Mouse (Mus musculus) left cerebral cortex, postnatal 4 days (tissue): ENCODE measurements around the gene Fam69b. TPM values are rescaled to one million over a fixed set of nuclear protein-coding genes. Genes with fewer than 3 reads are reported as not detected.
"Not testable (repeated sequence)": the region's sequence is repeated elsewhere in the genome, so short reads cannot be mapped to it uniquely, and the experiment has no call there.

Experiments used
- DNase-seq: peaks from one replicate; pipeline ENCODE4 v3.0.0-alpha.2; 2022
- intact Hi-C: fragments of 180-260 bp; cut with DNase I; formaldehyde crosslinking; loops from one replicate; pipeline ENCODE4 v1.15.1; 2025
- microRNA-seq: library from miRNA; unstranded; fragments of <30 nt; microRNA quantifications from one replicate; pipeline ENCODE4 v1.2.0, GENCODE M21; 2022
- total RNA-seq, 2 experiments: library from RNA; stranded (reverse); gene quantifications; 2 replicates each; pipeline ENCODE4 v1.2.3; 2021

Fam69b gene
- total RNA-seq, 2 experiments from 2014 or later = 81.8 to 85.1 TPM

DNA sequence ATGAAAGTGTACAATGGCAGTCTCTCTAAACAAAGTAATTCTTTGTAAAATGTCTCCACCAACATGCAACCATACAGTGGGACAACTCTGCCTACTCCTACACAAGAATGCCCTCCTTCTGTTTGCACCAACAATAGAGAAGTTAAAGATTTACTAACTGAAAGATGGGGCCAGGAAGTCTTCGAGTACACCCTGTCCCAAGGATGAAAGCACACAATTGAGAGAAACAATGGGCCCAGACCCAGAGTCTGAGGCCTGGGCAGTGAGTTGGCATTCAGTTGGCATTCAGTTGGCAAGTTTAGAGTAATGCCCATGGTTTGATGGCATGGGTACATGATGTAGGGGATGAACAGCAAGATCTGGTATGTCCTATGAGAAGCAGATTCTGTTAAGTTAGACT is 26.4 kb downstream of the Fam69b start:
- intact Hi-C loops = no loop called here
- no peak for DNase-seq

DNA sequence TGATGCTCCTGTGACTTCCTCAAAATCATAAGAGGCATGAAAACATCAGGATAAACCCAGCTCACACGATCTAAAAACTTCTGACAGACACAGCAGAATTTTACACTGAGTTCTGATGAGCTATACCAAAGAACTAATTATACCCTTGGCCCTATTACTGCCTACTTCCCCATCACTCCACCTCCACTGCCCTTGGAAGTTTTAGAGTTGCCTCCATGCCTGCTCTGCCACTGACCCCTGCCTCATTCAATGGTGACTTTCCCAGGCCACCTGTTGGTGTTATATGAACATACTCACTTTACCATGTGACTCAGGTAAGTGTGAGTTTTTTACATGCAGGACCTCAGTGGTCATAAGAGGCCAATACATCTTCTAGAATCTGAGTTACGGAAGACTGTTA is 29.2 kb downstream of the Fam69b start:
- intact Hi-C loops = no loop called here
- no peak for DNase-seq

DNA sequence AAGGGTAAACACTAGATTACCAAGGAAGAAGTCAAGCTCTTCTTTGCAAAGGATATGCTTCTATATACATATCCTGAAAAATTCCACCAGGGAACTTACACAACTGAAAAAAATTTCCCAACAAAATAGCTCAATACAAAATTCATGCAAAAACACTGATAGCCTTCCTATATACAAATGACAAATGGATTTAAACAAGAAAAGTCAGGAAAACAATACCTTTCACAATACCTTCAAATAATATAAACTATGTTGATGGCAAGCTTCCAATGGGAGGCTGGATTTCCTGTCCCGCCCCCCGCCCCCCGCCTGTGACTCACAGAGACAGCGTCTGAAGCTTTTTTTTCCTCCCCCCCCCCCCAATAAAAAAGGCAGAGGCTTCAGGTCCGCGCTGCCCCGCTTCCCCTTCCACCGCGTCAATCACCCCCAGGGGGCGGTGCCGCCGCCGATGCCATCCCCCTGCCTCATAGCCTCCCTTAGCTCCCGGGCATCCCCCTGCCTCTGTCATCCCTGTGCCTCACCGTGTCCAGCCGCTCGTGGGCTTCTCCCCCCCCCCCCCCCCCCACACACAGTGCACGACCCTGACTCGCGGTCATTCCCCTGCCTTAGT is 33.0 kb downstream of the Fam69b start:
- intact Hi-C loops = no loop called here
- peak; percentile 34 for DNase-seq

DNA sequence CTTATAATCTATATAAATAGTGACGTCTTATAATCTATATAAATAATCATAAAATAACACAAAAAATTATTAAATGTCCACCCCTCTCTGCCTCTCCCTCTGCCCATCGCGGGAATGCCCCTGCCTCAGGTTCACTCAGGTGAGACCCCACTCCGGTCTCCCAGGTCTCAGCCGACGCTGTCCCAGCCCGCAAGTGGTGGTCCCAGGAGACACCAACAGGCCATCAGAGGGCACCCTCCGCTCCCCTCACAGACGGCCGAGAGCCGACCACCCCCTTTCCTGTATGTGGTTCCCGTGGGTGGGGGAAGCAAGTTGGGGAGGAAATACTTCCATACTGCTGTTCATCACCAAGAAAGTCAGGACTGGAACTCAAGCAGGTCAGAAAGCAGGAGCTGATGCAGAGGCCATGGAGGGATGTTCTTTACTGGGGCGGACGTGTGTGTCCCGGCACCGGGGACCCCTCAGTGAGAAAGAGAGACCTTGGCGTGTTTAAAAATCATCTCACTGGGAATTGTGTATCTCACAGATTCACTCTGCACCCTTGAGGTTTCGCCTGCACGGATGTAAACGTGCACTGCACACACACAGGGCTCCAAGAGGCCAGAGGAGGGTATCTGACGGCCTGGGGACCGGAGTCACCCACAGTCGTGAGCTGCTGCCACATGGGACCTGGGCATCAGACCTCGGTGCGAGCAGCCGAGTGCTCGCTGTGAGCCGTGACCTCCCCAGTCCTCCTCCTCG is 33.7 kb downstream of the Fam69b start:
- no peak for DNase-seq
- intact Hi-C loops = no loop called here

DNA sequence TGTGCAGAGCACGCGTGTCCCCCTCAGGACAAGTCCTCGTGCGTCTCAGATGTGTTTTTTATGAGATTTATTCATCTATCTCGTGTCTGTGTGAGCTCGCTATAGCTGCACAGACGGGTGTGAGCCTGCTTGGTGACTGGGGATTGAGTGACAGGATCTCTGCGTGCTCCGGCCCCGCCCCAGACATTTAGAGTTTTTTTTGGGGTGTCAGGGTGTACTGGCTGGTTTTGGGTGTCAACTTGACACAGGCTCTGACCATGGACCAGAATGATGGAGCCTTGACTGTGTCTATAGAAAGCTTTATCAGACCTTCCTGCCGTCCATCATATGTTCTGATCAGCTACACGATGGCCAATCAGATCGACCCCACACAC is 34.2 kb downstream of the Fam69b start:
- intact Hi-C loops = no loop called here
- no peak for DNase-seq

DNA sequence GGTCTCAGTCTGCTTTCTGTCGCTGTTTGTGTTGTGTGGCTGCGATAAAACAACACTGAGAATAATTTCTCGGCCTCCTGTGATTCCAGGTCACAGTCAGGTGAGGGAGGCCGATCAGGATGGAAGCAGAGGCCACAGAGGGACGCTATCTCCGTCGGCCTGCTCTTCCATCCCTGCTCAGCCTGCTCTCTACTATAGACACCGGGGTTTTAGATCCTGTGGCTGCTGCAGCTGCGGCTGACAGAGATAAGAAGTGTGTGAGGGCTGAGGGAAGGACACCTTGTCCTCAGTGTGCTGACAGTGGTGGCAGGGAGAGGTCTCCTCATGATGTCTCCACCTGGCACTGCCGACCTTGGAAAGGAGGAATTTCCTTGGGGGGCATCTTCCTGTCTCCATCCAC is 34.9 kb downstream of the Fam69b start:
- intact Hi-C loops = no loop called here
- DNase-seq = no peak

DNA sequence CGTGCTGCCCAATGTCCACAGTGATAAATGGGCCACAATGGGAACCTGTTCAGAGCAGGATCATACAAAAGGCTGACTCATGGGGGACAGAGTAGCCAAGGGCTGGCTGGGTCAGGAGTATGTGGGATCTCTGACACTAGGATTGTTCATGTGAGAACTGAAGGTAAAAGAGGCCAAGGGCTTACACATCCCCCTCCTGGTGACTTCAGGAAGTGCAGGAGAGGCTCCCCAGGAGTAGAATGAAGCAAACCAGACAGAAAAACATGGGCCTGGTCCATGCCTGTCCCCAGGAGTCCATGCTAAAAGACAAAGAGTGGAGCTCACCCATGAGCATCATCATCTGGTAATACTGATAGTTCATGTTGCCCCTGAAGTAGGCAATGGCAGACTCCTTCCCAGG is 35.3 kb downstream of the Fam69b start:
- intact Hi-C loops = not testable (repeated sequence)
- peak; percentile 46 for DNase-seq

DNA sequence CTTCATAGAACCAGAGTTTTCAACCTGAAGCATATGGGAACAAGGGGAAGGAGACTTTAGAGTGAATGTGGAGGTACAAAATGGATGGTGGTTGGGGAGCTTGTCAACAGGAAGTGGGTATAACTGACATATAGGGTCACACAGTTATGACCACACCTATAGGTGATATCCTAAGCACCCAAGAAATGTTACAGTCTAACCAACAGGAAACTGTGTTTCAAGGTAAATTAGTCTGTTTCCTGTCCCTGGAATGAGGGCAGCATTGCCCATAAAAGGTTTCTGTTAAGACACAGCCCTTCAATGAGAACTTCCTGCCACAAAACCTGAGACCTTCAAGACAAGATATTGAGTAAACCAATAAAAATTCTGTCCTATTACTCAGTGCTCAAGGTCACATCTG is 40.5 kb downstream of the Fam69b start:
- intact Hi-C loops = no loop called here
- DNase-seq = no peak

DNA sequence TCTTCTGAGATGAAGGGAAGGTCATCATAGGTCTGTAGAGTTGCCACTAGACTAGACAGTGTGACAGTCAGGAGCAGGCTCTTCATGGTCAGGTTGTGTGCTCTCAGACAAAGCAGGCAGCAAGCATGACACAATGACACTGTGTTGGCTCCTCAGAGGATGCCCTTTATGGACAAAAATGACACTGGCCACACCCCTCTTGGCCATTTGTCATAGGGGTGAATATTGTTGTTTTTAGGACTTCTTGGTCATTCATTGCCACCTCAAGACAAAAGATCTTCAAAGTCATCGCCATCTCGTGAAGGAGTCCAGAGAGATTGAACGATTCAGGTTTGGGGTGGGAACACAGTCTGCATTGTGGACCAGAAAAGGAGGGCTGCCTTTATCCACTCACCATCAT is 42.9 kb downstream of the Fam69b start, which contains the start of gene Lcn4:
Lcn4 (minus strand) TSS at position 101 of the 400 bp plus-strand sequence.
- no peak for DNase-seq
- intact Hi-C loops = no loop called here

Small RNA genes within 50 kb of the gene (microRNA-seq; reads per million reads assigned to microRNA genes)
- gene Mir126a (1.2 reads per million), gene Mir126b (not detected)

Other genes with a start within 250 kb of the Fam69b start
- gene Snapc4, start 247.8 kb upstream of the Fam69b start, total RNA-seq = 100 to 1,000 TPM in 1 of 2 experiments, 10 to 100 TPM in 1; 86.5 to 101 TPM
- gene Entr1, start 239.1 kb upstream of the Fam69b start, total RNA-seq = 100 to 1,000 TPM; 186 to 187 TPM
- 10 to 100 TPM; 93.6 to 98.6 TPM for gene Pmpca, start 239.1 kb upstream of the Fam69b start, total RNA-seq
- 10 to 100 TPM; 22.5 to 27.1 TPM for gene Inpp5e, start 219.3 kb upstream of the Fam69b start, total RNA-seq
- 10 to 100 TPM; 52.3 to 52.6 TPM for gene Sec16a, start 183.2 kb upstream of the Fam69b start, total RNA-seq
- 10 to 100 TPM; 39.5 to 42.1 TPM for gene Notch1, start 111.8 kb upstream of the Fam69b start, total RNA-seq
- 10 to 100 TPM; 73.0 to 78.3 TPM for gene Egfl7, start 48.4 kb upstream of the Fam69b start, total RNA-seq
- gene Gm20532, start 41.8 kb upstream of the Fam69b start, total RNA-seq = not detected
- gene Agpat2, start 24.0 kb upstream of the Fam69b start, total RNA-seq = 1 to 10 TPM; 2.8 to 3.9 TPM
- gene Lcn4, start 42.8 kb downstream of the Fam69b start, total RNA-seq = not detected
- gene Abo, start 236.5 kb downstream of the Fam69b start, total RNA-seq = not detected